Mouse (Mus musculus) intestine, embryonic 15.5 days (tissue): ENCODE measurements at regions not wholly inside any gene's neighbourhood (a gene's known extent, or its start where the extent isn't known, plus 50 kb on each side); places are given as distances from the start of the nearest gene placed in this dataset.
"Not testable (repeated sequence)": the region's sequence is repeated elsewhere in the genome, so short reads cannot be mapped to it uniquely, and the experiment has no call there.

Experiments used
- ATAC-seq: fragments of 200-750 bp; cut with Nextera tagmentation; 2 replicates; pipeline ENCODE4 v1.8.0; 2017; ENCODE audit warnings: moderate TSS enrichment, moderate library complexity
- H3K27ac ChIP-seq: fragments of 300-500 bp; sonication (generic); 2 replicates; pipeline ENCODE4 v1.5.1; 2015; ENCODE audit warnings: mild to moderate bottlenecking, inconsistent platforms
- H3K27me3 ChIP-seq: fragments of 300-500 bp; sonication (generic); replicated peaks from 2 replicates; pipeline ENCODE4 v1.6.1; 2015; ENCODE audit warnings: inconsistent platforms
- H3K36me3 ChIP-seq: fragments of 300-500 bp; sonication (generic); 2 replicates; pipeline ENCODE4 v1.6.1; 2015; ENCODE audit warnings: inconsistent platforms
- H3K4me1 ChIP-seq: fragments of 300-500 bp; sonication (generic); replicated peaks from 2 replicates; pipeline ENCODE4 v1.6.1; 2015; ENCODE audit warnings: inconsistent platforms
- H3K4me2 ChIP-seq: fragments of 300-500 bp; sonication (generic); replicated peaks from 2 replicates; pipeline ENCODE4 v1.6.1; 2015; ENCODE audit warnings: mild to moderate bottlenecking, inconsistent platforms
- H3K4me3 ChIP-seq: fragments of 300-500 bp; sonication (generic); replicated peaks from 2 replicates; pipeline ENCODE4 v1.5.1; 2015; ENCODE audit warnings: inconsistent platforms
- H3K9ac ChIP-seq: fragments of 300-500 bp; sonication (generic); 2 replicates; pipeline ENCODE4 v1.6.1; 2015; ENCODE audit warnings: inconsistent platforms
- H3K9me3 ChIP-seq: fragments of 300-500 bp; sonication (generic); 2 replicates; pipeline ENCODE4 v1.6.1; 2016; ENCODE audit warnings: inconsistent platforms
- WGBS: fragments of 180-500 bp; shearing (Covaris S2); methylation state at CpG from one replicate; pipeline ENCODE4 v1.1.7; 2015; 5-methylcytosine and 5-hydroxymethylcytosine counted together

DNA sequence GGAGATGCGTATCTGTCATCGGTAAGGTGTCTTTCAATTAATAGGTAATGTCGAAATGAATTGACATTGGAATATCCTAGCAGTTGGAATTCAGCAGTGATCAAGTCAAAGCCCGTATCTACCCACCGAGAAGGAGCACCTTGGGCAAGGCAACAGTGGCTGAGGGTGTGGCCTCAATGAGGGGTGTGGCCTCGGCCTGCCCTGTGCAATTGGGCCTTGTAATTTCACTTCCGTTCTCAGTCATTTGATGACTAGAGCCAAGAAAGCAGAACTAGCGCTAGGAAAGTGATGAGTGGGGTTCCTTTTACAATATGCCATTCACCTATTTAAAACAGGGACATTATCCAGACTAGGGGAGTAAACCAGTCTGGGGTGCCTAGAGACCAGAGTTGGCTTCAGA, 77.6 kb downstream of the Elovl4 start:
- H3K27me3 ChIP-seq, result no peaks in the 10 kb centered on the region
- H3K4me2 ChIP-seq, result no peak overlapping the region
- no peak for ATAC-seq
- no peaks in the 10 kb centered on the region; the same call in 1 of the 2 replicates for H3K4me1 ChIP-seq
- H3K36me3 ChIP-seq, result no peaks in the 10 kb centered on the region
- no peak overlapping the region for H3K4me3 ChIP-seq
- WGBS, result 82% methylated on average over 8 of the region's 8 CpGs
- H3K27ac ChIP-seq, result no peak overlapping the region
- no peak overlapping the region for H3K9ac ChIP-seq
- no peaks in the 10 kb centered on the region for H3K9me3 ChIP-seq

DNA sequence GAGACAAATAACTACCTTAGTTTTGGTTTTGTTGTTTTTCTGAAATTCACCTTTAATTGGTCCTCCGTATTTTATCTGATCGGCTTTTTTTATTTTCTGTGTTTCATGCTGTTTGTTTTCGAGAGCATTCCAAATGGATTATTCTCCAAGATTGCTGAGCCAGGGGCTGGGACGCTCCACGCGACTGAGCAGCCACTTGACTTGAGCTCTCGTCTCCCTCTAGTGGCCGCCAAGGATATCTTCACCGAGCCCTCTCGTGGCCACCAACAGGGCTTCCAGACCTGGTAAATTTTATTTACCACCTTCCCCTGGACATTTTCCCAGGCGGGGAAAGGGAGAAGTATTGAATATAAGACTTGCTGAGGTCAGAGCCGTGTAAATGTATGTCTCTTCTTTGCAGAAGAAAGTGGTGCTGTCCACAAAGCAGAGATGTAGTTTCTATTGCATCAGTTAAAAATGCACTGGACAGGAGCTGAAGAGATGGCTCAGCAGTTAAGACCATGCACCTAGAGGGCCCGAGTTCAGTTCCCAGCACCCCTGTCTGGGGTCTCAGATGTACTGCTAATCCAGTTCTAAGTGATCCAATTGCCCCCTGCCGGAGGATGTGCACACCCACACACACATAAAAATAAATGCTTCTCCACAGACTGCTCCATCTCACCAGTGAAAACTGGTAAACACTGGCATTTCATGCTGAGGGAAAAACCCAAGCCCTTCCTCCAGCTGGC, 78.5 kb downstream of the Elovl4 start:
- WGBS, result 10% methylated on average over 14 of the region's 14 CpGs
- Histone ChIP-seq H3K36me3 (no peaks in the 10 kb centered on the region), H3K27me3 (no peaks in the 10 kb centered on the region), H3K27ac (no peak overlapping the region), H3K9ac (no peak overlapping the region), H3K4me2 (peak overlapping the region; percentile 49), H3K4me3 (peak overlapping the region; percentile 6), H3K4me1 (no peaks in the 10 kb centered on the region; the same call in 1 of the 2 replicates), H3K9me3 (no peaks in the 10 kb centered on the region)
- ATAC-seq, result peak; percentile 92

DNA sequence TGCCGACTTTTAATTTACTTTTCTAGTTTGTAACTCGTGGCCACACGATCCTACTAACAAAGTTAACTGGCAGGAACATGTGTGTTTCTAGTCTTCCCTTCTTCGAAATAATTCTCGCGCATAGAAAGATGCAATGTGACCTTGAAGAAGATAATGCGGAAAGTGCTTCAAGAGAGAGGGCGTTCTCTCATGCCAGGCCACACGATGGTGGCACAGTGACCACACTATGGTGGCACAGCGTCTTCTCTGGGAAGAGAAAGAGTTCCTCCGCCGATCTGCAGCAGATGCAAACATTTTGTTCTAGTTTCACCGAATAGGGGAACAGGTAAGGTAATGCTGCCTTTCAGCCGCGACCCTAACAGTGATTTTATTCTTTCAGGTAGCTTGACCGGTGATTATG, 79.1 kb downstream of the Elovl4 start:
- Histone ChIP-seq H3K4me1 (no peaks in the 10 kb centered on the region; the same call in 1 of the 2 replicates), H3K36me3 (no peaks in the 10 kb centered on the region)

DNA sequence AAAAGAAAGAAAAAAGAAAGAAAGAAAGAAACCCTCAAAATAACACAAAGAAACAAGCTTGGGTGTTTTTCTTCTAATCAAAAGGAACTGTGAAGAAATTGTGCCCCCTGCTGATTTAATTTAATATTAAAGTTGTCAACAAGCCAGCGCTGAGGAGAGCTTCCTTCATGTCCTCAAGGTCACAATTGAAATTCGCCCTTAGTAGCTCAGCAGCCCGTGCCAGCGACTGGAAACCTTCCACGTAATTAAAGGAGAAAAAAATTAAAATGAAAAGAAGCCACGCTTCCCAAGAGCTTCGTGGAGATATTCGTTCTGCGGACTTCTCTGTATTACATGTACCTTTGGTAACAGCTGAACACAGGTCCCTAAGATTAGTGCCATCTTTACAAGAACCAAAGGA, 80.0 kb downstream of the Elovl4 start:
- Histone ChIP-seq H3K27me3 (no peaks in the 10 kb centered on the region), H3K9ac (no peak overlapping the region), H3K9me3 (no peaks in the 10 kb centered on the region), H3K4me3 (no peak overlapping the region), H3K4me2 (no peak overlapping the region), H3K4me1 (no peaks in the 10 kb centered on the region; the same call in 1 of the 2 replicates), H3K27ac (no peak overlapping the region), H3K36me3 (no peaks in the 10 kb centered on the region)
- 60% methylated on average over 9 of the region's 9 CpGs for WGBS
- no peak for ATAC-seq

More for the DNA sequence above, 79.1 kb downstream of the Elovl4 start:
- no peak overlapping the region for H3K9ac ChIP-seq
- H3K27ac ChIP-seq, result no peak overlapping the region
- H3K4me2 ChIP-seq, result peak overlapping the region; percentile 49
- ATAC-seq, result peak; percentile 30; the same call in 1 of the 2 replicates
- H3K9me3 ChIP-seq, result no peaks in the 10 kb centered on the region
- H3K27me3 ChIP-seq, result no peaks in the 10 kb centered on the region
- peak overlapping the region; percentile 6 for H3K4me3 ChIP-seq
- 42% methylated on average over 16 of the region's 16 CpGs for WGBS

DNA sequence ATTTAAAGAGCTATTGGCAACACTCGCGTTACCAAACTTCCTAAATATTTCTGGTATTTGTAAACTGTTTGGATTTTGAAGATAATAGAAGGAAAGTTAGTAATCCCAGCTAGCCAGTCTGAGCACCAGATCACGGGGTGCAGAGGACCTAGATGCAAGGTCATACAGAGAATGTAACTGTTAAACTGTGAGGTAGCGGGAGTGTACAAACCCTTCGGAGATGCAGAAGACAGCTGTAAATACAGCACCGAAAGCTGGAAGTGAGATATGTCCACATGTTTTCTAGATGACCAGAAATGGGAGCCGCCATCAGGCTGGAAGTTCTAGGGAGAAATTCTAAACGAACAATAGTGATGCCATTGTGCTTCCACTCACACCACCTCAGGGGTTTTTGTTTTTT, 80.5 kb downstream of the Elovl4 start:
- ATAC-seq, result no peak
- Histone ChIP-seq H3K9ac (no peak overlapping the region), H3K4me3 (no peak overlapping the region), H3K27me3 (no peaks in the 10 kb centered on the region), H3K9me3 (no peaks in the 10 kb centered on the region), H3K36me3 (no peaks in the 10 kb centered on the region), H3K4me1 (no peaks in the 10 kb centered on the region; the same call in 1 of the 2 replicates), H3K4me2 (no peak overlapping the region), H3K27ac (no peak overlapping the region)
- whole genome bisulfite sequencing, result 47% methylated on average over 8 of the region's 8 CpGs

DNA sequence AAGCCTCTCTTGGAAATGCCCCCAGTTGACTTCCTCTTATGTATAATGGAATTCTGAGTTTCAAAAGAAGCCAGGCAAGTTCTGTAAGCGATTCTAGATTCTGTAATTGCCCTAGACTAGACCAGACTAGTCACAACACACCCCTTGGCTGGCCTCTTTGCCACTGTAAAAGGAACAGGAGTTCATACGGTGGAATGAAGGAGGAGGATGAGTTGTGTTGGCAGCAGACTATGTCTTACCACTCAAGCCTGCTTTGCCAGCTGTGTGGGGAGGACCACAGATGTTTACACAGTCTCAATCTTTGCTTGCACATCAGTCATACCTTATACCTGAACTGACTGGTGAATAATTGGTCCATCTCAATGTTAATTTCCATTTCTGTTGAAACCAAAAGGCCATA, 85.1 kb downstream of the Elovl4 start:
- Histone ChIP-seq H3K27me3 (no peaks in the 10 kb centered on the region), H3K9ac (no peak overlapping the region), H3K4me2 (no peak overlapping the region), H3K4me3 (no peak overlapping the region), H3K36me3 (no peaks in the 10 kb centered on the region), H3K9me3 (no peaks in the 10 kb centered on the region), H3K27ac (no peak overlapping the region), H3K4me1 (no peaks in the 10 kb centered on the region)
- ATAC-seq, result no peak
- WGBS, result 61% methylated on average over 2 of the region's 2 CpGs

DNA sequence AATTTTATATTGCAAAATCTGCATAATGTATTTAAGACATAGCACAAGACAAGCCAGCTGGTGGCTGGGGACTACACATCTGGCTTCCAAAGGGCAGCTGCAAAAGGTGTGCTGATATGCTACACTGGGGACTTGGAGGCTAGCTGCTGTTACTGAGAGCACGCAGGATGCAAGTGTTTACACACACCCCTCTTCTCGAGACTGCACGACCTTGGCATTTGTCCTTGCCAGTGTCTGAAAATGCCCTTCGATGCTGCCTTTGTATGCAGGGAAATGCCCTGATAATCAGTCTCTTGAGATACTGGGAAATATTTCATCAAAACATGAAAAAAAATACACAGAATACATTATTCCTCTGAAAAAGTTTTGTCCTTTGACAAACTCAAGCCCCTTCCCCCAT, 86.3 kb downstream of the Elovl4 start:
- H3K27ac ChIP-seq, result no peak overlapping the region
- H3K4me2 ChIP-seq, result no peak overlapping the region
- H3K9me3 ChIP-seq, result no peaks in the 10 kb centered on the region
- no peaks in the 10 kb centered on the region for H3K4me1 ChIP-seq
- no peaks in the 10 kb centered on the region for H3K27me3 ChIP-seq
- WGBS, result 50% methylated on average over 4 of the region's 4 CpGs
- ATAC-seq, result no peak
- H3K4me3 ChIP-seq, result no peak overlapping the region
- H3K36me3 ChIP-seq, result no peaks in the 10 kb centered on the region
- H3K9ac ChIP-seq, result no peak overlapping the region

DNA sequence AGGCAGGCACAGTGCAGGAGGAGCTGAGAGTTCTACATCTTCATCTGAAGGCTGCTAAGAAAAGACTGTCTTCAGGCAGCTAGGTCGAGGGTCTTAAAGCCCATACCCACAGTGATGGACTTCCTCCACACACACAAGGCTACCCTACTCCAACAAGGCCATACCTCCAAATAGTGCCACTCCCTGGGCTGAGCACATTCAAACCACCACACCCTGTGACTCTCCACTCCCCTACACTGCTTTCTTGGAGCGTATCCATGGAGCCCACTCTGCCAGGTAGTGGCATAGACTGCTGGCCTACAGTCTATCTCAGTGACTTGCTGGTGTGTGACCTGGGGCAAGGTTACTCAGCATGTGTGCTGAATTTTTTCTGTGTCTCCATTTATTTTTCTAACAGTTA, 88.0 kb downstream of the Elovl4 start:
- not testable (repeated sequence) for H3K27ac ChIP-seq, H3K36me3 ChIP-seq, H3K4me3 ChIP-seq, H3K4me1 ChIP-seq, H3K9me3 ChIP-seq, H3K9ac ChIP-seq, H3K27me3 ChIP-seq, ATAC-seq, H3K4me2 ChIP-seq
- 97% methylated on average over 2 of the region's 2 CpGs for WGBS

DNA sequence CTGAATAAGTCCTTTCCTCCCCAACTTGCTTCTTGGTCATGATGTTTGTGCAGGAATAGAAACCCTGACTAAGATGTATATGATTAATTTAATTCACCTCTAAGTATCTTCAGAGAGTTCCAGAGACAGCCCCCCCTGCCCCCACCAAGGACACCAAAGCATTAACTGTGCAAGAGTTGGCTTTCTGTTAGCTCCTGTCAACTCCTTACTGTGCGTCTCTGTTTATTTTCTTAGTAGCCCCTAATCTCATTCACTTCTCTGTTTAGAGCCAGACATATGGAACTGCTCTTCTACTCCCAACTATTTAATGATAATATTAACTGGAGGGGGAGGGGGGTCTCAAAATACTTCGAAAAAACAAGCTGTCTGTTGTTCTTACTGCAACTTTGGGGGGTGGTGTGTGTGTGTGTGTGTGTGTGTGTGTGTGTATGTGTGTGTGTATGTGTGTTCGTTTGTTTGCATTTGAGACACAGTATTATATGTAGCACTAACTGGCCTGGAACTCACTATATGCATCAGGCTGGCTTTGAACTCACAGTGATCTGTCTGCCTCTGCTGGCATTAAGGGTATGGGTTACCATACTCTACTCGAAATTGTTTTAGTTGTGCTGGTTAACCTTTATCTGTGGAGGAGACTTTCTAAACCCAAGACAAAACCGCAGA, 89.8 kb downstream of the Elovl4 start:
- ATAC-seq, result no peak
- Histone ChIP-seq H3K9ac (no peak overlapping the region), H3K4me3 (no peak overlapping the region), H3K4me1 (no peaks in the 10 kb centered on the region), H3K9me3 (no peaks in the 10 kb centered on the region), H3K4me2 (no peak overlapping the region), H3K27me3 (no peaks in the 10 kb centered on the region), H3K36me3 (no peaks in the 10 kb centered on the region), H3K27ac (no peak overlapping the region)
- WGBS, result 58% methylated on average over 5 of the region's 5 CpGs

DNA sequence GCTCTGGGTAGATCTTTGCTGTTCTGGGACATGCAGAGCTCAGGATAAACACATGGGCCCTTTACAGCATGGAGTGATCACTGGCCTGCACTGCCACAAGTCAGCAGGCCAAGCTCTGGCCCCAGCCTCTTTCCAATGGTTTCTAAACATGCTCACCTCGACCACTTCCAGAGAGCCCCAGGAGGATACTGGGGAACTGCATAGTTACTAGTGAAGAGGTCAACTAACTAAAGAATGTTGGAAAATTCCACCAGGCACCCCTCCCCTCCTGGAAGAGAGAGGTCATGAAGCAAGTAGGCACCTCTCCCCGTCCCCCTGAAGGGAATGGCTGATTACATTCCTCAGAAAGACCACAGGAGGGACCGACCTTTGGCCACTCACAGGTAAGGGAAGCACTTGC, 98.7 kb downstream of the Elovl4 start:
- no peaks in the 10 kb centered on the region for H3K4me1 ChIP-seq
- H3K9ac ChIP-seq, result no peak overlapping the region
- no peaks in the 10 kb centered on the region for H3K36me3 ChIP-seq
- no peak overlapping the region for H3K4me2 ChIP-seq
- ATAC-seq, result no peak
- no peaks in the 10 kb centered on the region for H3K9me3 ChIP-seq
- 60% methylated on average over 3 of the region's 3 CpGs for WGBS
- no peaks in the 10 kb centered on the region for H3K27me3 ChIP-seq
- H3K4me3 ChIP-seq, result no peak overlapping the region
- no peak overlapping the region for H3K27ac ChIP-seq

DNA sequence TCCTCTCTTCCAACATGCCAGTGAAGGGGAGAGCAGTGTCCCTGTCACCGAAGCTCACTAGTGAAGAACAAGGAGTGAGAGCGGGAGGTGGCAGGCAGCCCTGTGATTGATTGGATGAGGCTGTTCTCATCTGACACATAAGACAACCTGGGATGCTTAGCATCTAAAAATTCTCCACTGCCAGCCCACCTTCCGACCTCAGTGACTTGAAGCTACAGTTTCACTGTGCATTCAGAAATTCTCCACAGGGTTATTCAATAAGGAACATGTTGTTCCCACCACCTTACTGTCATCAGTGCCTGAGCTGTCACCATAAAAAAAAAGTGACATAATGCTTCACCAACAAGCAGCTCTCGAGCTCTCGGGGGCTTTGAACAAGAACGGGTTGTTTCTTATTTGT, 100.0 kb downstream of the Elovl4 start:
- no peak for ATAC-seq
- no peaks in the 10 kb centered on the region for H3K27me3 ChIP-seq
- WGBS, result 83% methylated on average over 6 of the region's 6 CpGs

DNA sequence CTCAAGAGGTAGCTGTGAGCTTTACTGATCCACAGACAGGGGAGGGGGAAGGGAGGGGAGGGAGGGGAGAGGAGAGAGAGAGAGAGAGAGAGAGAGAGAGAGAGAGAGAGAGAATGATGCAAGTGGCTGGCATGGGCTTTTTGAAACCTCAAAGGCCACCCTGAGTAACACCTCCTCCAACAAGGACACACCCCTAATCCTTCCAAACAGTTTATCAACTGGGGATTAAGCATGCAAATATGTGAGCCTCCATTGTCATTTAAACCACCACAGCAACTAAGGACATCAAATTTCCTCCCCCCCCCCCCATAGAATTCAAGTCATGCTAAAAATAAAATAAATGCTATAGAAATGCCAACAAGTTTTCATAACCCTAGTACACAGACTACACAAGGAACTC, 101.9 kb downstream of the Elovl4 start:
- no peaks in the 10 kb centered on the region for H3K27me3 ChIP-seq
- no peak for ATAC-seq
- H3K4me3 ChIP-seq, result no peak overlapping the region
- H3K4me1 ChIP-seq, result no peaks in the 10 kb centered on the region
- no peaks in the 10 kb centered on the region for H3K9me3 ChIP-seq
- no peak overlapping the region for H3K9ac ChIP-seq
- H3K27ac ChIP-seq, result no peak overlapping the region
- no peaks in the 10 kb centered on the region for H3K36me3 ChIP-seq
- no peak overlapping the region for H3K4me2 ChIP-seq

More for the DNA sequence above, 100.0 kb downstream of the Elovl4 start:
- no peak overlapping the region for H3K9ac ChIP-seq
- no peaks in the 10 kb centered on the region for H3K9me3 ChIP-seq
- H3K4me3 ChIP-seq, result no peak overlapping the region
- H3K4me1 ChIP-seq, result no peaks in the 10 kb centered on the region
- H3K36me3 ChIP-seq, result no peaks in the 10 kb centered on the region
- no peak overlapping the region for H3K4me2 ChIP-seq
- no peak overlapping the region for H3K27ac ChIP-seq

DNA sequence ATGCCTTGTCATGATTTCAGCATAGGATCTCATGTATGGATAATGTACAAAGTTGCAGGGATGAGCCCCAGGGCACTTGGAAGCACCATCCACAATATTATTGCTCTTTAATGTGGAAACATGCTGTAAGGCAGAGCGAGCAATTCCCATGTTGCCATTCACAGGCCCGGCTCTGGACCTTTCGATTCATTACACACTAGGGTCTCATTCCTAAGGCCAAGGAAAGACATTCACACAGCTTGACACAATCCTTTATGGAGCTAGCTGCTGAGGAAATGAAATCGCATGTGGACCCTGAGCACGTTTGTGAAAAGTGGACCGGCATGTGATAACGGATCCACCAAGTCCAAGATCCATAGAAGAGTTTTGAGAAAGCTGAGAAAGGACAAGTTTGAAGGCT, 105.2 kb downstream of the Elovl4 start:
- no peak for ATAC-seq
- Histone ChIP-seq H3K36me3 (no peaks in the 10 kb centered on the region), H3K27me3 (no peaks in the 10 kb centered on the region), H3K4me1 (no peaks in the 10 kb centered on the region), H3K27ac (no peak overlapping the region), H3K9ac (no peak overlapping the region), H3K4me3 (no peak overlapping the region), H3K4me2 (no peak overlapping the region), H3K9me3 (no peaks in the 10 kb centered on the region)
- 93% methylated on average over 7 of the region's 7 CpGs for WGBS
